Mouse (Mus musculus) Patski (cell line): ENCODE measurements around the gene Obscn. TPM values are rescaled to one million over a fixed set of nuclear protein-coding genes. Genes with fewer than 3 reads are reported as not detected.
"Not testable (repeated sequence)": the region's sequence is repeated elsewhere in the genome, so short reads cannot be mapped to it uniquely, and the experiment has no call there.

Experiments used
- ATAC-seq: fragments of 100-300 bp; one replicate; pipeline ENCODE4 v1.8.0; 2021
- CTCF ChIA-PET: fragments of 350-600 bp; sonication (Branson Sonifier 250); formaldehyde crosslinking; loops from one replicate; lab custom pipeline; 2022; ENCODE audit warnings: inconsistent platforms; lab: Charles Lee
- POLR2A ChIA-PET: fragments of 350-600 bp; sonication (Branson Sonifier 250); formaldehyde crosslinking; loops from one replicate; lab custom pipeline; 2022; ENCODE audit warnings: antibody characterized with exemption, inconsistent platforms; lab: Charles Lee
- DNase-seq: peaks from one replicate; pipeline ENCODE4 v3.0.0-alpha.2; 2011; ENCODE audit warnings: low read depth, low spot score
- H3K27me3 ChIP-seq: fragments of 371-371 bp; one replicate; pipeline ENCODE4 v1.5.1; 2021
- CTCF ChIP-seq: fragments of 100-300 bp; IDR thresholded peaks from one replicate; pipeline ENCODE4 v1.5.1; 2021
- in situ Hi-C: fragments of 300-500 bp; cut with MboI; formaldehyde crosslinking; loops from 3 replicates; pipeline ENCODE4 v1.11.1; 2018; ENCODE audit warnings: low pct_unique_long_range_greater_than_20kb, mixed read lengths
- polyA plus RNA-seq: library from polyadenylated mRNA; unstranded; gene quantifications from one replicate; pipeline ENCODE4 v1.2.3, GENCODE M21; 2021

Gene Obscn
- polyA plus RNA-seq, 1 experiment from 2014 or later, result 0.06 TPM

DNA sequence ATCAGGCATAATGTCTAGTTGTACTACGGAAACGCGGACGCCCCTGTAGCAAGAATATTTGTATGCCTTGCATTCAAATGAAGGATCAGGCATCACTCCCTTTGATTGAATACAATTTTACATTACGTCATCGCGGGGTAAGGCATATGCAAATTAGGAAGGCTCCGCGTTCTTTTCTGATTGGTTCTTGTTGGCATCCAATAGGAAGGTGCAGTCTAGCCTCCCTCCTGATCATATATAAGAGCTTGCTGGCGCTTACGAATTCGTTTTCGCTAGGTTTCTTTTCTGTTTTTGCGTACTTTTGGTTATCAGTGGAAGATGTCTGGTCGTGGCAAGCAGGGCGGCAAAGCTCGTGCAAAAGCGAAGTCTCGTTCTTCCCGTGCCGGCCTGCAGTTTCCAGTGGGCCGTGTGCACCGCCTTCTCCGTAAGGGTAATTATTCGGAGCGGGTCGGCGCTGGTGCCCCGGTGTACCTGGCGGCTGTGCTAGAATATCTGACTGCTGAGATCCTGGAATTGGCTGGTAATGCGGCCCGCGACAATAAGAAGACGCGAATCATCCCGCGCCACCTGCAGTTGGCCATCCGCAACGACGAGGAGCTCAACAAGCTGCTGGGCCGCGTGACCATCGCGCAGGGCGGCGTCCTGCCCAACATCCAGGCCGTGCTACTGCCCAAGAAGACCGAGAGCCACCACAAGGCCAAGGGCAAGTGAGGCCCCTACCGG, 181.6 kb downstream of the Obscn start, which contains the start of the genes Hist3h2a and Trim17:
Gene Hist3h2a (plus strand): TSS at position 266 of the 723 bp plus-strand sequence.
Gene Trim17 (plus strand): TSS at position 266 of the 723 bp plus-strand sequence.
- peak; percentile 86 for ATAC-seq
- in situ Hi-C loops, result no loop called here

DNA sequence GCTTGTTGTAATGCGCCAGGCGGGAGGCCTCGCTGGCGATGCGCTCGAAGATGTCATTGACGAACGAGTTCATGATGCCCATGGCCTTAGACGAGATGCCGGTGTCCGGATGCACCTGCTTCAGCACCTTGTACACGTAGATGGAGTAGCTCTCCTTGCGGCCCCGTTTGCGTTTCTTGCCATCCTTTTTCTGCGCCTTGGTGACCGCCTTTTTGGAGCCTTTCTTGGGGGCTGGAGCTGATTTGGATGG, 182.1 kb downstream of the Obscn start:
- in situ Hi-C loops, result not testable (repeated sequence)
- peak; percentile 2 for ATAC-seq
- POLR2A ChIA-PET, result interaction anchor here (1.4 kb wide), 1 partner anchor 35 kb away, joined by 3 read pairs; no protein-coding TSS in a partner anchor

More for the DNA sequence above, 181.6 kb downstream of the Obscn start, which contains the start of the genes Hist3h2a and Trim17:
- H3K27me3 ChIP-seq, result no peaks in the 10 kb centered on the region
- CTCF ChIA-PET, result interaction anchor here (1.3 to 2.7 kb wide), 3 partner anchors 24 to 40 kb away, joined by 5 to 8 read pairs (median 6); partner anchors contain the start of gene Trim11
- POLR2A ChIA-PET, result interaction anchor here (0.9 to 1.4 kb wide), 4 partner anchors 12 to 35 kb away, joined by 3 to 6 read pairs (median 3); partner anchors contain the start of gene Trim11
- DNase-seq, result peak; percentile 93
- peak; percentile 66 for TF ChIP-seq CTCF

DNA sequence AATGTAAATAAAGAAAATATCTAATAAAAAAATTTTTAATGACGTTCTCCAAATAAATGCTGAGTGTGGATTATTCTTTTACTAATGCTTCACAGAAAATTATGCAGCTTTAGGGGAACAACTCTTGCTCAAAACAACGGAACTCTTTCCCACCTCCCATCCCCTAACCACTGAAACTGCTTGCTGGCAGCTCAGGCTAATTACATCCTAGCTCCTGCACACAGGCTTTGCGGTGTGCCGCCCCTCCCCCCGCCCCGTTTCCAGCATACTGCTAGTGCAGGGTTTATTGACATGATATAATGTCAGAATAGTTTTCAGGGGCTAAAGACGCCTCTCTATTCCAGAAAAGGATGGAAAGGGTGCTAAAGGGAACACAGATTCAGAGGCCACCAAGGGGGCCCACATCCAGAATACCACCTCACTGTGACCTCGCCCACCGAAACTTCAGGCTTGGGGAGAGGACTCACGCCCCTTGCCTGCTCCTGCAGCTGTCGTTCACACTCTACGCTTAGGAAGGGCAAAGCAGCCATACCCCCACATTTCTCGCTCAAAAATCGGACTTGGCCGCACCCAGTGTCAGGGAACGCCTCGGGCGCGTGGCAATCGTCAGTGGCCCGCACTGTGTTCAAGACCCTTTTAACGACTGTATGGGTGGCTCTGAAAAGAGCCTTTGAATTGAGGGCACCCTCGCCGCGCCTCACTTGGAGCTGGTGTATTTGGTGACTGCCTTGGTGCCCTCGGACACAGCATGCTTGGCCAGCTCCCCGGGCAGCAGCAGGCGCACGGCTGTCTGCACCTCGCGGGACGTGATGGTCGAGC, 182.6 kb downstream of the Obscn start:
- DNase-seq, result no peak
- no peak for TF ChIP-seq CTCF
- no peak for ATAC-seq
- ChIA-PET POLR2A (interaction anchor here (1.4 kb wide), 1 partner anchor 34 kb away, joined by 3 read pairs; no protein-coding TSS in a partner anchor), CTCF (interaction anchor here (1.3 to 2.7 kb wide), 2 partner anchors 25 to 39 kb away, joined by 5 to 8 read pairs; no protein-coding TSS in a partner anchor)
- no peaks in the 10 kb centered on the region for H3K27me3 ChIP-seq
- in situ Hi-C loops, result no loop called here

More for the DNA sequence above, 182.1 kb downstream of the Obscn start:
- not testable (repeated sequence) for DNase-seq, H3K27me3 ChIP-seq
- CTCF ChIA-PET, result interaction anchor here (1.3 to 2.7 kb wide), 3 partner anchors 24 to 40 kb away, joined by 5 to 8 read pairs (median 6); partner anchors contain the start of gene Trim11

DNA sequence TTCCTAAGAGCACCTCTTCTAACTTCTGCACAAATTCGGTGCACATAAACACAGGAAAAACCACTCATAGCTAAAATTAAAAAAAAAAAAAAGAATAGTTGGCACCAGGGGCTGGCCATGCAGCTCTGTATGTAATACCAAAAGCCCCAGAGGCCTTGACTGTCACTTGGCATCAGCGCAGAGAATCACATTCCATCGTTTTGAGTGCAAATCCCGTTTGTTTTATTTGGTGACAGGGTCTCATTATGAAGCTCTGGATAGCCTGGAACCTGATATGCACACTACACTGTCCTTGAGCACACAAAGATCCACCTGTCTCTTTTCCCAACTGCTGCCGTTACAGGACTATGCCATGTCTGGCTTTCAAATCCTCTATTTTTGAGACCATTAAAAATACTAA, 185.0 kb downstream of the Obscn start:
- H3K27me3 ChIP-seq, result no peaks in the 10 kb centered on the region
- DNase-seq, result no peak
- POLR2A ChIA-PET, result interaction anchor here (0.5 kb wide), 1 partner anchor 742 kb away, joined by 3 read pairs; no protein-coding TSS in a partner anchor
- no peak for ATAC-seq
- in situ Hi-C loops, result no loop called here
- CTCF ChIA-PET, result interaction anchor here (1.7 kb wide), 1 partner anchor 23 kb away, joined by 4 read pairs; no protein-coding TSS in a partner anchor
- no peak for TF ChIP-seq CTCF

DNA sequence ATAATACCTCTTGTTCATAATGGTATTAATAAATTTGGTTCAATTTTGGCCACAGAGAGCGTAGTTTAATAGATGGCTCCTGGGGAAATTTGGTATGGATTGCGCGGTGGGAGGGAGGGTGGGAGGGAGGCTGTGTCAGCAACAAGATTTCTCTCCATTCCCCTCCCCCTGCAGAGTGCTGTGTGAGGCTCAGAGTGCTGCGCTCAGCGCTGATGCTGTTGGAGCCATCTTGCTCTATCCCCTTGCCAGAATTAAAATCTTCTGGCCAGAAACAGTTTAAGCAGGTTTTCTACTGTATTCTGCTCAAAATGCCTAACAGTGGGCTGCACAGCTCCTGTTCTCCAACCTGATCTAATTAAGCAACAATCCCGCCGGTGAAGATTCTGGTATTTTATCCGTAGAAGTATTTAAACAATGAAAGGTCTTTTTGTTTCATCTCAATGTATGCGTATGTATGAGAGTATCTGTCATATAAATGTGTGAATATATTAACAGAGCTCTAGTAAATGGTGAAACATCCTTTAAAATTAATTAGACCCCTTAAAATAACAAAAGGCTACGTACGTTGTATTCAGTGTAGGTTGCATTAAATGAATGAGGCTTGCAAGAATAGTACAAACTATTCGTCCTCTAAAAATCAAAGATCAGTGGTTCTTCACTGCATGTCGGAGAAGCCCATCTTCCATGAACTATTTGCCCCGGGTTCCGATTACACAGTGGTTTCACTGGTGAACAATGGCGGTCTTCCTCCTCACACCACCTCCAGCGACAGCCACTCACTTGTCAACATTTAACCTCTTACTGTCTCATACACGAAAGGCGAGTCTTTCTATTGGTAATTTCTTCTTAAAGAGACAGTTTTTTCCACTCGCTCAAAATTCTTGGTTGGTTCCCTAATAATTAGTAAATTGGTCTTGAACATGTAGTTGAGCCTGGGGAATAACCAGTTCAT, 186.4 kb downstream of the Obscn start:
- TF ChIP-seq CTCF, result no peak
- POLR2A ChIA-PET, result interaction anchor here (1.3 to 2.0 kb wide), 2 partner anchors 11 to 22 kb away, joined by 3 to 16 read pairs; partner anchors contain the start of gene Rnf187
- ATAC-seq (no peak), DNase-seq (no peak)
- H3K27me3 ChIP-seq, result peaks cover 3% of the 10 kb centered on the region
- in situ Hi-C loops, result no loop called here
- CTCF ChIA-PET, result interaction anchor here (0.9 to 1.3 kb wide), 2 partner anchors 21 to 35 kb away, joined by 3 to 4 read pairs; no protein-coding TSS in a partner anchor

DNA sequence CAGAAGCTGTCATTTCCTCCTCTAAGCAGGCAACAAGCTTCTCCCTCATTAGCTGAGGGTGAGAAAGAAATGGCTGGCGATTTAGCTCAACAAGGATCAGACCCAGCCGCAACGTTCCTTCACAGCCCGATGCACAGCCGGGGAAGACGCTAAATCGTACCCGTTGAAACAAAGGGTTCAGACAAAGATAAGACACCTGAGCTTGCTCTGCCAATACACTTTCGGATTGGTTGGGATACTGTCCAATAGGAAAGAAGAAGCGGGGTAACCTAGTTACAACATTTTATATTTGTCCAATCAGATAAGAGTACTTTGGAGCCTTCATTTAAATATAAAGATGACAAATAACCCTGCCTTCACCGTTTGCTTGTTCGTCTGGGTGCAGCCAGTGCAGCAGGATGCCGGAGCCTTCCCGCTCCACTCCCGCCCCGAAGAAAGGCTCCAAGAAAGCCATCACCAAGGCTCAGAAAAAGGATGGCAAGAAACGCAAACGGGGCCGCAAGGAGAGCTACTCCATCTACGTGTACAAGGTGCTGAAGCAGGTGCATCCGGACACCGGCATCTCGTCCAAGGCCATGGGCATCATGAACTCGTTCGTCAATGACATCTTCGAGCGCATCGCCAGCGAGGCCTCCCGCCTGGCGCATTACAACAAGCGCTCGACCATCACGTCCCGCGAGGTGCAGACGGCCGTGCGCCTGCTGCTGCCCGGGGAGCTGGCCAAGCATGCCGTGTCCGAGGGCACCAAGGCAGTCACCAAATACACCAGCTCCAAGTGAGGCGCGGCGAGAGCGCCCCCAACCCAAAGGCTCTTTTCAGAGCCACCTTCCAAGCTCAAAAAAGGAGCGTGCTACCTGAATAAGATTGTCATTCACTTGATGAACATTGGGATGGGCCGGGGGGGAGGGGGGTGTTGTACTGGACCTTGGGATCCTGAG, 187.4 kb downstream of the Obscn start, which contains the start of gene Hist3h2ba:
Gene Hist3h2ba (plus strand): TSS at position 379 of the 938 bp plus-strand sequence.
- ATAC-seq, result peak; percentile 90
- POLR2A ChIA-PET, result interaction anchor here (1.3 to 2.0 kb wide), 2 partner anchors 11 to 21 kb away, joined by 3 to 16 read pairs; partner anchors contain the start of gene Rnf187
- in situ Hi-C loops, result no loop called here
- TF ChIP-seq CTCF, result no peak
- CTCF ChIA-PET, result interaction anchor here (0.9 to 1.5 kb wide), 4 partner anchors 9 to 34 kb away, joined by 3 to 5 read pairs (median 4); partner anchors contain the start of gene Rnf187
- peak; percentile 79 for DNase-seq
- peaks cover 3% of the 10 kb centered on the region for H3K27me3 ChIP-seq

DNA sequence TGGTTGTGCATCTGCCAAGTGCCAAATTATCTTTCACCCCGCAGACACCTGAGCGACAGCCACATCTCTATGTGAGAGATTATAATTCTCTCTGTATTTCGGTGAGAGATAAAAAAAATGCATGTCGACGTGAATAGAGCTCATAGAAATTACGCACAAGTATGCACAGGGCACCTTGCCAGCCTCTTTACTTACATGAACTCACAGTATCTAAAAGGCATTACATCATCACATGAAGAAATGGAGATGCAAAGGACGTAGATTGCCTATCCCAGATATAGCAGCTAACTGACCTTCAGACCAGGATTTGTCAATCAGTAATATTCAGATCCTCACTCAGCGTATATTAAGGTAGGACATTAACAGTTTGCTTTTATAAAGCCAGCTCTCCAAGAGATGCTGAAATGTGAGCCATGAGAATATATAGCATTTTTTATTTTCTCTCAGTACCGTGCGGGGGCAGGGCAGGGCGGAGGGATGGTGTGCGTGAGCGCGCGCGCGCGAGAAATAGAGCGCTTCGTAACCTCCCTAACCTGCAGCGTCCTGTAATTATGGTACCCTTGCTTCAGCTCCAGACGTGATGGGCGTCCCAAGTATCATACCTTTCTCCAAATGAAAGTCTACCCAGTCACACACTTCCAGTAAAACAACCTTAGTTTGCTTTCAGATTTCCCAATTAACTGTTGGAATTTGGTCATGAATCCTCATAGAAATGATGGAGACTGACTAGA, 188.2 kb downstream of the Obscn start:
- ChIA-PET CTCF (interaction anchor here (0.9 to 1.5 kb wide), 4 partner anchors 9 to 38 kb away, joined by 3 to 5 read pairs (median 4); partner anchors contain the start of gene Rnf187), POLR2A (interaction anchor here (2.0 kb wide), 1 partner anchor 10 kb away, joined by 16 read pairs; the partner anchor contains the start of gene Rnf187)
- in situ Hi-C loops, result no loop called here
- TF ChIP-seq CTCF, result no peak
- no peak for DNase-seq
- H3K27me3 ChIP-seq, result peaks cover 8% of the 10 kb centered on the region
- peak; percentile 16 for ATAC-seq
